Mouse (Mus musculus): ENCODE data around the gene Irgc1.
"Not testable (repeated sequence)": the region's sequence is repeated elsewhere in the genome, so short reads cannot be mapped to it uniquely, and the experiment has no call there.

The Irgc1 gene

GRCm38 (mm10) chr7:24435305-24435704, 16.8 kb downstream of the Irgc1 start:
- DNase-seq (ENCODE audit: low spot score in 2 of 2) = no peak

- DNase-seq (ENCODE audit: low spot score in 2 of 2) = peak in 1 of 2 experiments; percentile 33
Measured at GRCm38 (mm10) chr7:24431713-24432112, 20.4 kb downstream of the Irgc1 start.

- DNase-seq (ENCODE audit: low spot score in 2 of 2) = no peak
Measured at GRCm38 (mm10) chr7:24430551-24431345, 21.3 kb downstream of the Irgc1 start.

GRCm38 (mm10) chr7:24429413-24430112, 22.5 kb downstream of the Irgc1 start:
- no peak for DNase-seq (ENCODE audit: low spot score in 2 of 2)

GRCm38 (mm10) chr7:24428725-24429124, 23.4 kb downstream of the Irgc1 start:
- no peak for DNase-seq (ENCODE audit: low spot score in 2 of 2)

GRCm38 (mm10) chr7:24427168-24427567, 24.9 kb downstream of the Irgc1 start:
- no peak for DNase-seq (ENCODE audit: low spot score in 2 of 2)

GRCm38 (mm10) chr7:24425919-24426318, 26.2 kb downstream of the Irgc1 start:
- DNase-seq (ENCODE audit: low spot score in 2 of 2) = no peak

- DNase-seq (ENCODE audit: low spot score in 2 of 2) = no peak
Measured at GRCm38 (mm10) chr7:24423956-24424732, 28.0 kb downstream of the Irgc1 start.

- DNase-seq (ENCODE audit: low spot score in 2 of 2) = no peak
Measured at GRCm38 (mm10) chr7:24423107-24423763, 28.9 kb downstream of the Irgc1 start.

GRCm38 (mm10) chr7:24422251-24422650, 29.8 kb downstream of the Irgc1 start:
- DNase-seq (ENCODE audit: low spot score in 2 of 2) = no peak

- DNase-seq (ENCODE audit: low spot score in 2 of 2) = no peak
Measured at GRCm38 (mm10) chr7:24421648-24422047, 30.4 kb downstream of the Irgc1 start.

- DNase-seq (ENCODE audit: low spot score in 2 of 2) = no peak
Measured at GRCm38 (mm10) chr7:24419579-24419978, 32.5 kb downstream of the Irgc1 start.

- no peak for DNase-seq (ENCODE audit: low spot score in 2 of 2)
Measured at GRCm38 (mm10) chr7:24415261-24415660, 36.8 kb downstream of the Irgc1 start.

- DNase-seq (ENCODE audit: low spot score in 2 of 2) = peak; percentile 71 to 77
Measured at GRCm38 (mm10) chr7:24413630-24414029, 38.5 kb downstream of the Irgc1 start.

- DNase-seq (ENCODE audit: low spot score in 2 of 2) = no peak
Measured at GRCm38 (mm10) chr7:24410831-24411230, 41.3 kb downstream of the Irgc1 start.

GRCm38 (mm10) chr7:24410123-24410522, 42.0 kb downstream of the Irgc1 start:
- no peak for DNase-seq (ENCODE audit: low spot score in 2 of 2)

GRCm38 (mm10) chr7:24408186-24408585, 43.9 kb downstream of the Irgc1 start:
- no peak for DNase-seq (ENCODE audit: low spot score in 2 of 2)

- DNase-seq (ENCODE audit: low spot score in 2 of 2) = peak; percentile 63 to 76
Measured at GRCm38 (mm10) chr7:24406528-24407344, 45.4 kb downstream of the Irgc1 start.

GRCm38 (mm10) chr7:24405649-24406048, 46.4 kb downstream of the Irgc1 start:
- DNase-seq (ENCODE audit: low spot score in 2 of 2) = no peak

- no peak for DNase-seq (ENCODE audit: low spot score in 2 of 2)
Measured at GRCm38 (mm10) chr7:24402851-24403250, 49.2 kb downstream of the Irgc1 start.

- not testable (repeated sequence) for DNase-seq (ENCODE audit: low spot score in 2 of 2)
Measured at GRCm38 (mm10) chr7:24400489-24400888, 51.6 kb downstream of the Irgc1 start.

All from spleen, postnatal 36 days (tissue).